Mouse (Mus musculus) erythroblast, adult 5-6 weeks (primary cell): ENCODE measurements at regions not wholly inside any gene's neighbourhood (a gene's known extent, or its start where the extent isn't known, plus 50 kb on each side); places are given as distances from the start of the nearest gene placed in this dataset.

Experiments used
- ATAC-seq: replicated peaks from 2 replicates; pipeline ENCODE4 v1.8.0; 2016; ENCODE audit warnings: moderate number of reproducible peaks, mild to moderate bottlenecking, moderate TSS enrichment, inconsistent platforms; ENCODE audit not compliant: poor library complexity, low FRiP score, severe bottlenecking

- no peak for ATAC-seq
Measured at GRCm38 (mm10) chr17:73046985-73047384, 60.8 kb upstream of the Lclat1 start.

DNA sequence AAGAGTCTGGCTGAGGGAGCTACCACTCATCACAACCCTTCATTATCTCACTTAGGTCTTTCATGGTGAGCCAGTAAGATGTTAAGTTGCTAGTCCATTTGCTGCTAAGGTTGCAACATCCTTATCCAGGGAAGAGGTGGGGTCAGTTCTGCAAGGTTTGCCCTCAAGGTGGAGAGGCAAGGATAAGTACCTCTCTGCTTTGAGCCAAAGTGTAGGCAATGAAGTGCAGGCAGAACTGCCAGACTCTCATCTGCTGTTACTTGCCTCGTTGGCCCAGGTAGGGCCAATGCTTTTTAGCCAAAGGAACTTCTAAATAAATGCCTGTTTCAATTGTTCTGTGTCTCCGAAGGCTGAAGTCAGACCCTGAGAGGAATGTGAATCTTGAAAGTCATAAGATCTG is 59.6 kb upstream of the Lclat1 start:
- ATAC-seq: no peak

GRCm38 (mm10) chr17:73052956-73053355 is 54.8 kb upstream of the Lclat1 start:
- no peak for ATAC-seq

- ATAC-seq: no peak
Measured at GRCm38 (mm10) chr17:73053479-73054215, 54.1 kb upstream of the Lclat1 start.

GRCm38 (mm10) chr17:73054226-73054625 is 53.6 kb upstream of the Lclat1 start:
- no peak for ATAC-seq

- no peak for ATAC-seq
Measured at GRCm38 (mm10) chr17:73055197-73055596, 52.6 kb upstream of the Lclat1 start.

GRCm38 (mm10) chr17:73055611-73056010 is 52.2 kb upstream of the Lclat1 start:
- no peak for ATAC-seq

DNA sequence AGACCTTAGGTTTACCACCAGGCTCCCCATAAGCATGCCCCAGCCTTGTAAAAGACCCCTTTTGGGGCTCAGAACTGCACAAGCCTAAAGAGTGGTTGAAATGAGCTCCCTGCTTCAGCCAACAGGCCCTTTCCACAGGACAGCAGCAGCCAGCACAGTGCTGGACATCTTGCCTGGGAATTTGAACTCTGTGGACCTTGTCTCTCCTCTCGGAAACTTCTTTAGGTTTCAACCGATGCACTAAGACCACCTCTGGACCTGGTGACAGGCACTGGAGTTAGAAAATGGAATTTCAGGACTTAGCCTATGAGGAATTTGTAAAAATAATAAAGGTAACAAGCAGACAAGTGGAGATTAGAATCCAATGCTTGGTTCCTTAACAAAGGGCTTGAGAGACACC is 51.2 kb upstream of the Lclat1 start:
- ATAC-seq: no peak
